Mouse (Mus musculus): ENCODE measurements around the gene Skint6. TPM values are rescaled to one million over a fixed set of nuclear protein-coding genes. Genes with fewer than 3 reads are reported as not detected.
"Not testable (repeated sequence)": the region's sequence is repeated elsewhere in the genome, so short reads cannot be mapped to it uniquely, and the experiment has no call there.

Skint6 gene
- not detected in 2 replicates for polyA plus RNA-seq (2014; fragmentation: Nextera tagmentation; extraction: Ambion mirVana)

DNA sequence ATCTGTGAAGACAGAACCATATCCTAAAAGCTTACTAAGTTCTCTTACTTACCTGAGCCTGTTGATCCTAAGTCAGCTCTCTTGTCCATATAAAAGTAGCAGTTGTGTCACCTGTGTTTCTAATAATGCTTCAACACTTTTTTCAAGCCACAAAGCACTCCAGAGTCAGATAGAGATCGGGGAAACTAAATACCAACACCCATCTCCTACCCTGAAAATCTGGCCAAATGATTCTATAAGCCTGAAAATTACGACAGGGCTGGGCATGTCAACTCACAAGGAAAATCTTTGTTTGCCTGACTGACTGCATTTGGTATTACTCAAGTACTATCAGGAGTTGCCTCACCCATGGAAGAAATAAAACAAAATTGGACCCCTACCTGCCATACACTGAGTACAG is at the start of gene Skint6:
Gene Skint6, minus strand, starts transcription at position 101 of the 400 bp plus-strand sequence.
- Histone ChIP-seq H3K27ac (ENCODE audit: low read depth, low read length) (no peak within 1 kb of the TSS), H3K9me3 (ENCODE audit: control insufficient read depth, low read length) (peaks cover 9% of the 10 kb centered on the region; the same call in 1 of the 2 replicates), H3K36me3 (ENCODE audit: control insufficient read depth, insufficient read depth, low read length) (no peaks in the 10 kb centered on the region), H3K4me1 (ENCODE audit: control insufficient read depth, insufficient read depth, low read length) (no peaks in the 10 kb centered on the region), H3K27me3 (ENCODE audit: control insufficient read depth, insufficient read depth, low read length) (no peaks in the 10 kb centered on the region), H3K4me2 (no peak within 1 kb of the TSS), H3K9ac (ENCODE audit: low read length) (no peak within 1 kb of the TSS), H3K4me3 (ENCODE audit: low read depth, low read length) (no peak within 1 kb of the TSS)
- 63% methylated on average over 2 of the region's 2 CpGs for WGBS
- ATAC-seq (ENCODE audit: low FRiP score): no peak
- no peak for DNase-seq (ENCODE audit: low spot score, missing footprints)

- H3K27ac ChIP-seq (ENCODE audit: low read depth, low read length): no peak overlapping the region
- no peaks in the 10 kb centered on the region for H3K27me3 ChIP-seq (ENCODE audit: control insufficient read depth, insufficient read depth, low read length)
- no peaks in the 10 kb centered on the region for H3K4me1 ChIP-seq (ENCODE audit: control insufficient read depth, insufficient read depth, low read length)
- no peaks in the 10 kb centered on the region for H3K36me3 ChIP-seq (ENCODE audit: control insufficient read depth, insufficient read depth, low read length)
- ATAC-seq (ENCODE audit: low FRiP score) (no peak), DNase-seq (ENCODE audit: low spot score, missing footprints) (no peak)
- WGBS: 91% methylated on average over 1 of the region's 1 CpGs
- no peak overlapping the region for H3K4me3 ChIP-seq (ENCODE audit: low read depth, low read length)
- H3K9ac ChIP-seq (ENCODE audit: low read length): no peak overlapping the region
- peaks cover 7% of the 10 kb centered on the region; the same call in 1 of the 2 replicates for H3K9me3 ChIP-seq (ENCODE audit: control insufficient read depth, low read length)
- no peak overlapping the region for H3K4me2 ChIP-seq
These were observed 34.1 kb upstream of the Skint6 start for GRCm38 (mm10) chr4:113320911-113321310.

DNA sequence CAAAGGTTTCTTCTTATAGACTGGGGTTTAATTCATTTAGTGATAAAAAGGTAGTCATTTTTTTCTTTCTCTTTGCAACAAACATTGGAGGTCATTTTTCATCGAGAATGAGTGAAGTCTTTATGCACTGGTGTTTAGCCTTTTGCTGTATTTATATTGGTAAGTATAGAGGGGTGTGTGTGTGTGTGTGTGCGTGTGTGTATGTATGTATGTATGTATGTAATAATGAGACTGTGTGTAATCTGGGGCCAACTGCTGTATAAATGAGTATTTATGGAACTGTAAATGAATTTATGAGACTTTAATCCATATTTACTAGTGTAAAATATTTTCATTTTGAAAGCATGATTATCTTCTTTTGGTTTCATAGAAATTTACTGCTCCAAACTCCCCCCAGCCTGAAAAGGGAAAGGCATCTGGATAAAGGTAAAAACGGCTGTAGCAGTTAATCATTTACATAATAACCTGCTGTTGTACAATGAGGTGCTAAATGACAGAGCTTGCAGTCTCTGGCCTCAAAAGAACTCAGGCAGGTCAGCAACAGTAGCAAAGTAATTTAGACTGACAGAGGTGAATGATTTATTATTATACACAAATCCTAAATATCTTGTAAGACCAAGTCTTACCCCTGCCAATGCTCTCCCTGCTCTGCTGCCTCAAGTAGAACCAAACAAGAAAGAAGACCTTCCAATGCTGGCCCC is 15.2 kb upstream of the Skint6 start:
- no peak for ATAC-seq (ENCODE audit: low FRiP score)
- WGBS: 78% methylated on average over 3 of the region's 3 CpGs
- H3K9me3 ChIP-seq (ENCODE audit: control insufficient read depth, low read length): peaks cover 2% of the 10 kb centered on the region; the same call in 1 of the 2 replicates

GRCm38 (mm10) chr4:113263363-113264060 is 23.3 kb downstream of the Skint6 start:
- WGBS: 100% methylated on average over 1 of the region's 1 CpGs
- ATAC-seq (ENCODE audit: low FRiP score): no peak
- DNase-seq (ENCODE audit: low spot score, missing footprints): no peak
- Histone ChIP-seq H3K4me1 (ENCODE audit: control insufficient read depth, insufficient read depth, low read length) (no peaks in the 10 kb centered on the region), H3K27me3 (ENCODE audit: control insufficient read depth, insufficient read depth, low read length) (no peaks in the 10 kb centered on the region), H3K9ac (ENCODE audit: low read length) (no peak overlapping the region), H3K9me3 (ENCODE audit: control insufficient read depth, low read length) (peaks cover 13% of the 10 kb centered on the region; the same call in 1 of the 2 replicates), H3K4me3 (ENCODE audit: low read depth, low read length) (no peak overlapping the region), H3K27ac (ENCODE audit: low read depth, low read length) (no peak overlapping the region), H3K4me2 (no peak overlapping the region), H3K36me3 (ENCODE audit: control insufficient read depth, insufficient read depth, low read length) (no peaks in the 10 kb centered on the region)

More for the DNA sequence above, 15.2 kb upstream of the Skint6 start:
- H3K36me3 ChIP-seq (ENCODE audit: control insufficient read depth, insufficient read depth, low read length): no peaks in the 10 kb centered on the region
- no peaks in the 10 kb centered on the region for H3K27me3 ChIP-seq (ENCODE audit: control insufficient read depth, insufficient read depth, low read length)
- H3K4me3 ChIP-seq (ENCODE audit: low read depth, low read length): no peak overlapping the region
- H3K4me1 ChIP-seq (ENCODE audit: control insufficient read depth, insufficient read depth, low read length): no peaks in the 10 kb centered on the region
- H3K4me2 ChIP-seq: no peak overlapping the region
- H3K9ac ChIP-seq (ENCODE audit: low read length): no peak overlapping the region
- no peak for DNase-seq (ENCODE audit: low spot score, missing footprints)
- no peak overlapping the region for H3K27ac ChIP-seq (ENCODE audit: low read depth, low read length)

GRCm38 (mm10) chr4:113245808-113246207 is 41.0 kb downstream of the Skint6 start:
- Histone ChIP-seq H3K4me1 (ENCODE audit: control insufficient read depth, insufficient read depth, low read length) (no peaks in the 10 kb centered on the region), H3K4me2 (no peak overlapping the region), H3K27ac (ENCODE audit: low read depth, low read length) (no peak overlapping the region), H3K4me3 (ENCODE audit: low read depth, low read length) (no peak overlapping the region), H3K27me3 (ENCODE audit: control insufficient read depth, insufficient read depth, low read length) (no peaks in the 10 kb centered on the region), H3K9ac (ENCODE audit: low read length) (no peak overlapping the region), H3K36me3 (ENCODE audit: control insufficient read depth, insufficient read depth, low read length) (no peaks in the 10 kb centered on the region), H3K9me3 (ENCODE audit: control insufficient read depth, low read length) (peaks cover 5% of the 10 kb centered on the region; the same call in 1 of the 2 replicates)
- ATAC-seq (ENCODE audit: low FRiP score) (no peak), DNase-seq (ENCODE audit: low spot score, missing footprints) (no peak)

- H3K27ac ChIP-seq (ENCODE audit: low read depth, low read length): no peak overlapping the region
- H3K36me3 ChIP-seq (ENCODE audit: control insufficient read depth, insufficient read depth, low read length): no peaks in the 10 kb centered on the region
- no peak overlapping the region for H3K9ac ChIP-seq (ENCODE audit: low read length)
- H3K4me2 ChIP-seq: no peak overlapping the region
- H3K4me1 ChIP-seq (ENCODE audit: control insufficient read depth, insufficient read depth, low read length): no peaks in the 10 kb centered on the region
- ATAC-seq (ENCODE audit: low FRiP score) (no peak), DNase-seq (ENCODE audit: low spot score, missing footprints) (no peak)
- no peak overlapping the region for H3K4me3 ChIP-seq (ENCODE audit: low read depth, low read length)
- H3K9me3 ChIP-seq (ENCODE audit: control insufficient read depth, low read length): peaks cover 5% of the 10 kb centered on the region; the same call in 1 of the 2 replicates
- 66% methylated on average over 3 of the region's 3 CpGs for WGBS
- no peaks in the 10 kb centered on the region for H3K27me3 ChIP-seq (ENCODE audit: control insufficient read depth, insufficient read depth, low read length)
These were observed 219.2 kb downstream of the Skint6 start for GRCm38 (mm10) chr4:113067621-113068020.

DNA sequence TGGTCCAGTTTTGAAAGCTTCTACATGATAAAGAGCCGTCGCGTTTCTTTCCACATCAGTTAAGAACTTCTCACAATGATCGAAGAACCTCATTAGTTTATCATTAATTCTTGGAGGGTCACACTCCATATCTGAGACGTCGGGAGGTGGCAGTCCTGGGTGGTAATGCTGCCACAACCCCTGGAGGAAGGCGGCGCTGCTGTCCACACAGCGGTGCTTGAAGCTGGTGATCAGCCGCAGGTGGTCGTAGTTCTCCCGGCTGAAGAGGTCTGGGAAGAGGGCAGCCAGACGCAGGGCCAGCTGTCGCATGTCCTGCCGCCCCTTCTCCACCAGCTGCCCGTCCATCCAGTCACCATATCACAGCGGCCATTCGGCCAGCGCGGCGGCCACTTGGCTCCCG is 307.6 kb downstream of the Skint6 start:
- H3K27me3 ChIP-seq (ENCODE audit: control insufficient read depth, insufficient read depth, low read length); H3K4me3 ChIP-seq (ENCODE audit: low read depth, low read length); H3K4me2 ChIP-seq; H3K9ac ChIP-seq (ENCODE audit: low read length); H3K27ac ChIP-seq (ENCODE audit: low read depth, low read length); DNase-seq (ENCODE audit: low spot score, missing footprints); H3K4me1 ChIP-seq (ENCODE audit: control insufficient read depth, insufficient read depth, low read length); H3K36me3 ChIP-seq (ENCODE audit: control insufficient read depth, insufficient read depth, low read length); H3K9me3 ChIP-seq (ENCODE audit: control insufficient read depth, low read length): not testable (repeated sequence)
- WGBS: 32% methylated on average over 22 of the region's 22 CpGs
- ATAC-seq (ENCODE audit: low FRiP score): peak; percentile 42

DNA sequence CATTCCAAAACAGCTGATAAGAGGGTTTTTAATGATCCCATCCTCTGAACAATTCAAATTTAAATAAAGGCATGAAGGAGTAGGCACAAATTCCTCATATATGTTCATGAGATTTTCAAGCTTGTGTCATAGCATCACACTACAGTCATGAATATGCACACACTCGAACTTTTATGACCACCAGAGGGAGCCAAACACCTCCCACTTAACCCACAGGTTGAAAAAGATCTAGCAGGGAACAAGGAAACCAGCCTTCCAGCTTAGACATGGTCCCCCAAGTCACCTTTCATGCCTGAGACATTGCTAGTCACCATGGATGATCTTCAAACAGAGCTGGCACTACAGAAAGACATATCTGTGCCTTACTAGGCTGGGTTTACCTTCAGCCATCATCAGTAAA is 496.1 kb downstream of the Skint6 start:
- H3K4me3 ChIP-seq (ENCODE audit: low read depth, low read length): no peak overlapping the region
- H3K9me3 ChIP-seq (ENCODE audit: control insufficient read depth, low read length): peaks cover 6% of the 10 kb centered on the region; the same call in 1 of the 2 replicates
- no peak overlapping the region for H3K27ac ChIP-seq (ENCODE audit: low read depth, low read length)
- ATAC-seq (ENCODE audit: low FRiP score): no peak
- no peak overlapping the region for H3K4me2 ChIP-seq
- DNase-seq (ENCODE audit: low spot score, missing footprints): no peak
- WGBS: 2% methylated on average over 1 of the region's 1 CpGs
- H3K9ac ChIP-seq (ENCODE audit: low read length): no peak overlapping the region
- no peaks in the 10 kb centered on the region for H3K36me3 ChIP-seq (ENCODE audit: control insufficient read depth, insufficient read depth, low read length)
- H3K4me1 ChIP-seq (ENCODE audit: control insufficient read depth, insufficient read depth, low read length): no peaks in the 10 kb centered on the region
- H3K27me3 ChIP-seq (ENCODE audit: control insufficient read depth, insufficient read depth, low read length): no peaks in the 10 kb centered on the region

DNA sequence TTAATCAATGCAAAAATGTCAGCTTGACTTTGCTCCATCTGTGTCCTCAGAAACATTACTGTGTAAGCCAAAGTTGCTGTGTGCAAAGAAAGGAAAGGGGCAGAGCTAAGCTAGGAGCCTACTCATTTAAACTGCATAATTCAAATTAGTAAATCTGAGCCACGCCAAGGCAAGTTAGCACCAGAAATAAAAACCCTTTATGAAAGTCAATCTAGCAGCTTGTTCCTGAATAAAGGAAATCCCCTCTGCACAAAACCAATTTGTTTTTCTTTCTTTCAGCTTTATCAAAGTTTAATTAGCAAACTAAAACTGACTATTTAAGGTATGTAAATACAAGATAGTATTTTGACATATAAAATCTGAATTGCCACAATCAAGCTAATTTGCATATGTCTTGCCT is 512.0 kb downstream of the Skint6 start, which contains the start of gene Skint10:
Gene Skint10, minus strand, starts transcription at position 101 of the 400 bp plus-strand sequence.
- H3K36me3 ChIP-seq (ENCODE audit: control insufficient read depth, insufficient read depth, low read length): no peaks in the 10 kb centered on the region
- no peaks in the 10 kb centered on the region for H3K4me1 ChIP-seq (ENCODE audit: control insufficient read depth, insufficient read depth, low read length)
- no peaks in the 10 kb centered on the region for H3K27me3 ChIP-seq (ENCODE audit: control insufficient read depth, insufficient read depth, low read length)
- H3K4me2 ChIP-seq: no peak within 1 kb of the TSS
- ATAC-seq (ENCODE audit: low FRiP score): no peak
- DNase-seq (ENCODE audit: low spot score, missing footprints): no peak
- no peak within 1 kb of the TSS for H3K27ac ChIP-seq (ENCODE audit: low read depth, low read length)
- 81% methylated on average over 1 of the region's 1 CpGs for WGBS
- H3K4me3 ChIP-seq (ENCODE audit: low read depth, low read length): no peak within 1 kb of the TSS
- H3K9ac ChIP-seq (ENCODE audit: low read length): no peak within 1 kb of the TSS
- peaks cover 3% of the 10 kb centered on the region for H3K9me3 ChIP-seq (ENCODE audit: control insufficient read depth, low read length)
